8 mouse cellular contexts compared by ENCODE assay signal in the genomic region with DNA sequence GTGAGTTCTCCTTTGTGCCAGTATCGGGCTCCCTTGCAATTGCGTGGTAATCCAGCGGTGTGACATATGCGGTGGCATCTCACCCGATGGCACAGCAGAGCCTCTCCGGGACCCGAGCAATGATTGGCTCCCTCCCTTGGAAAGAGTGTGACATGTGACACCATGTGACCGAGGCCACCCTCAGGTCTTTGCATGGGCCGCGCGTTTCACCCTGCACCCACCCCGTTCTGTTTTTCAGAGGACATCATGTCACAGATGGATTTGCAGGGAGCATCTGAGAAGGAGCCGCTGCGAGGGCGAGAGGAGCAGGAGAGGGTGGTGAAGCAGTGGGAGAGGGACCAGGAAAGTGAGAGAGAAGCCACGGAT. TPM values are rescaled to one million over a fixed set of nuclear protein-coding genes. Genes with fewer than 3 reads are reported as not detected.
A peak's percentile ranks its signal among the peaks of the same experiment; 100 is the strongest.
DNase-seq lines count a peak whose midpoint lies in the region; ATAC-seq and TF ChIP-seq lines count a peak whose summit lies in the region.

No protein-coding gene starts in this region.

- H3K4me1 ChIP-seq in bone marrow macrophage, adult 2 months (ENCODE audit: control insufficient read depth, insufficient read depth, low read length) = peaks cover 6% of the 10 kb centered on the region
- peaks cover 10% of the 10 kb centered on the region for H3K4me1 ChIP-seq in forebrain, embryonic 11.5 days (replicated peaks; ENCODE audit: control insufficient read depth, insufficient read depth, low read length)
- peaks cover 25% of the 10 kb centered on the region for H3K4me1 ChIP-seq in hindbrain, embryonic 15.5 days (replicated peaks)
- H3K4me1 ChIP-seq in stomach, embryonic 15.5 days = peaks cover 25% of the 10 kb centered on the region

- H3K4me3 ChIP-seq in bone marrow macrophage, adult 2 months (ENCODE audit: insufficient read depth, low read length) = peak overlapping the region; percentile 13; the same call in 1 of the 2 replicates
- no peak overlapping the region; the same call in 1 of the 2 replicates for H3K4me3 ChIP-seq in forebrain, embryonic 11.5 days (ENCODE audit: low read depth, low read length)
- peak overlapping the region; percentile 26 for H3K4me3 ChIP-seq in hindbrain, embryonic 15.5 days
- H3K4me3 ChIP-seq in stomach, embryonic 15.5 days (replicated peaks) = 0 out of 2 replicates have a peak overlapping the region, but pooled peaks have one; percentile 6

- ATAC-seq in forebrain, embryonic 11.5 days (replicated peaks; ENCODE audit: low FRiP score) = no peak
- no peak for ATAC-seq in hindbrain, embryonic 15.5 days (ENCODE audit: low FRiP score, low read depth)
- ATAC-seq in stomach, embryonic 15.5 days (ENCODE audit: insufficient read depth, low FRiP score, low read depth) = no peak

- H3K27ac ChIP-seq in bone marrow macrophage, adult 2 months (ENCODE audit: insufficient read depth, low read depth, low read length) = no peak overlapping the region
- H3K27ac ChIP-seq in forebrain, embryonic 11.5 days (ENCODE audit: low read depth, low read length) = no peak overlapping the region
- no peak overlapping the region for H3K27ac ChIP-seq in hindbrain, embryonic 15.5 days (replicated peaks)
- no peak overlapping the region for H3K27ac ChIP-seq in stomach, embryonic 15.5 days

- H3K36me3 ChIP-seq in forebrain, embryonic 11.5 days (ENCODE audit: control insufficient read depth, insufficient read depth, low read length) = no peaks in the 10 kb centered on the region
- no peaks in the 10 kb centered on the region for H3K36me3 ChIP-seq in hindbrain, embryonic 15.5 days
- no peaks in the 10 kb centered on the region for H3K36me3 ChIP-seq in stomach, embryonic 15.5 days

- WGBS in forebrain, embryonic 11.5 days = 11% methylated on average over 16 of the region's 16 CpGs
- 6% methylated on average over 16 of the region's 16 CpGs for WGBS in hindbrain, embryonic 15.5 days
- WGBS in stomach, embryonic 15.5 days = 11% methylated on average over 16 of the region's 16 CpGs

- no peaks in the 10 kb centered on the region for H3K9me3 ChIP-seq in forebrain, embryonic 11.5 days (ENCODE audit: control insufficient read depth, low read length)
- no peaks in the 10 kb centered on the region for H3K9me3 ChIP-seq in hindbrain, embryonic 15.5 days
- no peaks in the 10 kb centered on the region for H3K9me3 ChIP-seq in stomach, embryonic 15.5 days

- peak overlapping the region; percentile 10; the same call in 1 of the 2 replicates for H3K9ac ChIP-seq in forebrain, embryonic 11.5 days (ENCODE audit: low read length)
- 0 out of 2 replicates have a peak overlapping the region, but pooled peaks have one; percentile 30 for H3K9ac ChIP-seq in hindbrain, embryonic 15.5 days
- H3K9ac ChIP-seq in stomach, embryonic 15.5 days = no peak overlapping the region

- peaks cover 2% of the 10 kb centered on the region for H3K27me3 ChIP-seq in forebrain, embryonic 11.5 days (ENCODE audit: control insufficient read depth, insufficient read depth, low read length)
- H3K27me3 ChIP-seq in hindbrain, embryonic 15.5 days = peaks cover 6% of the 10 kb centered on the region; the same call in 1 of the 2 replicates
- H3K27me3 ChIP-seq in stomach, embryonic 15.5 days (replicated peaks) = peaks cover 8% of the 10 kb centered on the region; the same call in 1 of the 2 replicates

- TF ChIP-seq POLR2A in bone marrow macrophage, adult 2 months (IDR thresholded peaks at IDR 0.05; ENCODE audit: borderline replicate concordance, low read depth, low read length) = no peak

- peak overlapping the region; percentile 48 for H3K4me2 ChIP-seq in forebrain, embryonic 11.5 days (ENCODE audit: low read depth, low read length, severe bottlenecking)
- peak overlapping the region; percentile 54 for H3K4me2 ChIP-seq in hindbrain, embryonic 15.5 days
- peak overlapping the region; percentile 46 for H3K4me2 ChIP-seq in stomach, embryonic 15.5 days

- TF ChIP-seq CTCF in bone marrow macrophage, adult 2 months (IDR thresholded peaks at IDR 0.05; ENCODE audit: low read depth, low read length) = no peak

- intact Hi-C loops in heart, postnatal 25 days (cut with DNase I) = loop anchor here (1.0 to 5.0 kb wide), 4 partner anchors 51 to 191 kb away; a partner anchor contains a TSS

- DNase-seq in heart, adult 18-20 months = peak; percentile 41 to 42
- DNase-seq in heart, postnatal 25 days (ENCODE audit: low spot score) = no peak
- no peak for DNase-seq in forebrain, embryonic 11.5 days (ENCODE audit: low spot score)
- peak; percentile 12 for DNase-seq in lung, postnatal 14 days
- no peak for DNase-seq in urinary bladder, adult 2 months (ENCODE audit: low spot score)

RNA-seq across cellular contexts. Expression of a gene that starts 3.5 kb away (rescaled TPM):
- 1 to 10 TPM; 6.1 to 7.7 TPM for total RNA-seq in heart, adult 18-20 months (2021)
- 1 to 10 TPM; 5.4 to 7.3 TPM for total RNA-seq in heart, postnatal 25 days (2021)
- 40.3 and 41.2 TPM in 2 replicates for polyA plus RNA-seq in bone marrow macrophage, adult 2 months (2012; ENCODE audit: insufficient read depth, insufficient read length, missing spikeins)
- 18.3 and 20.3 TPM in 2 replicates for polyA plus RNA-seq in forebrain, embryonic 11.5 days (2014; fragmentation: Nextera tagmentation; extraction: Ambion mirVana)
- polyA plus RNA-seq in hindbrain, embryonic 15.5 days (2015; fragmentation: Nextera tagmentation; extraction: Ambion mirVana) = 60.1 and 61.3 TPM in 2 replicates
- polyA plus RNA-seq in stomach, embryonic 15.5 days (2015; fragmentation: Nextera tagmentation; extraction: Ambion mirVana) = 35.3 and 42.7 TPM in 2 replicates
- polyA plus RNA-seq in urinary bladder, adult 2 months (2012; rRNA removed) = 34.9 and 36.0 TPM in 2 replicates

RNA-seq across cellular contexts. Expression of a gene that starts 25.8 kb away (rescaled TPM):
- total RNA-seq in heart, adult 18-20 months (2021) = under 1 TPM; 0.17 to 0.46 TPM
- under 1 TPM; 0.20 to 0.31 TPM for total RNA-seq in heart, postnatal 25 days (2021)
- 0.19 and 0.34 TPM in 2 replicates for polyA plus RNA-seq in bone marrow macrophage, adult 2 months (2012; ENCODE audit: insufficient read depth, insufficient read length, missing spikeins)
- 1.3 and 1.9 TPM in 2 replicates for polyA plus RNA-seq in forebrain, embryonic 11.5 days (2014; fragmentation: Nextera tagmentation; extraction: Ambion mirVana)
- polyA plus RNA-seq in hindbrain, embryonic 15.5 days (2015; fragmentation: Nextera tagmentation; extraction: Ambion mirVana) = 2.6 and 2.7 TPM in 2 replicates
- polyA plus RNA-seq in stomach, embryonic 15.5 days (2015; fragmentation: Nextera tagmentation; extraction: Ambion mirVana) = 0.24 and 0.37 TPM in 2 replicates
- polyA plus RNA-seq in urinary bladder, adult 2 months (2012; rRNA removed) = 0.26 and 0.60 TPM in 2 replicates

RNA-seq across cellular contexts. Expression of a gene that starts 43.4 kb away (rescaled TPM):
- 10 to 100 TPM; 35.6 to 80.9 TPM for total RNA-seq in heart, adult 18-20 months (2021)
- 10 to 100 TPM; 31.6 to 41.6 TPM for total RNA-seq in heart, postnatal 25 days (2021)
- polyA plus RNA-seq in bone marrow macrophage, adult 2 months (2012; ENCODE audit: insufficient read depth, insufficient read length, missing spikeins) = 51.4 and 62.3 TPM in 2 replicates
- 294 TPM in 2 replicates for polyA plus RNA-seq in forebrain, embryonic 11.5 days (2014; fragmentation: Nextera tagmentation; extraction: Ambion mirVana)
- polyA plus RNA-seq in hindbrain, embryonic 15.5 days (2015; fragmentation: Nextera tagmentation; extraction: Ambion mirVana) = 228 and 230 TPM in 2 replicates
- 153 and 180 TPM in 2 replicates for polyA plus RNA-seq in stomach, embryonic 15.5 days (2015; fragmentation: Nextera tagmentation; extraction: Ambion mirVana)
- 83.9 and 93.7 TPM in 2 replicates for polyA plus RNA-seq in urinary bladder, adult 2 months (2012; rRNA removed)

RNA-seq across cellular contexts. Expression of a gene that starts 47.9 kb away (rescaled TPM):
- total RNA-seq in heart, adult 18-20 months (2021) = 10 to 100 TPM; 48.6 to 50.6 TPM
- 10 to 100 TPM; 57.3 to 58.0 TPM for total RNA-seq in heart, postnatal 25 days (2021)
- 46.6 and 52.5 TPM in 2 replicates for polyA plus RNA-seq in bone marrow macrophage, adult 2 months (2012; ENCODE audit: insufficient read depth, insufficient read length, missing spikeins)
- polyA plus RNA-seq in forebrain, embryonic 11.5 days (2014; fragmentation: Nextera tagmentation; extraction: Ambion mirVana) = 94.5 and 107 TPM in 2 replicates
- polyA plus RNA-seq in hindbrain, embryonic 15.5 days (2015; fragmentation: Nextera tagmentation; extraction: Ambion mirVana) = 96.2 and 104 TPM in 2 replicates
- 57.3 and 57.6 TPM in 2 replicates for polyA plus RNA-seq in stomach, embryonic 15.5 days (2015; fragmentation: Nextera tagmentation; extraction: Ambion mirVana)
- 54.8 and 55.4 TPM in 2 replicates for polyA plus RNA-seq in urinary bladder, adult 2 months (2012; rRNA removed)

RNA-seq across cellular contexts. Expression of a gene that starts 48.8 kb away (rescaled TPM):
- total RNA-seq in heart, adult 18-20 months (2021) = 100 to 1,000 TPM; 126 to 128 TPM
- total RNA-seq in heart, postnatal 25 days (2021) = 100 to 1,000 TPM; 121 to 124 TPM
- polyA plus RNA-seq in bone marrow macrophage, adult 2 months (2012; ENCODE audit: insufficient read depth, insufficient read length, missing spikeins) = 324 and 349 TPM in 2 replicates
- 95.9 and 105 TPM in 2 replicates for polyA plus RNA-seq in forebrain, embryonic 11.5 days (2014; fragmentation: Nextera tagmentation; extraction: Ambion mirVana)
- polyA plus RNA-seq in hindbrain, embryonic 15.5 days (2015; fragmentation: Nextera tagmentation; extraction: Ambion mirVana) = 278 and 296 TPM in 2 replicates
- polyA plus RNA-seq in stomach, embryonic 15.5 days (2015; fragmentation: Nextera tagmentation; extraction: Ambion mirVana) = 213 and 214 TPM in 2 replicates
- polyA plus RNA-seq in urinary bladder, adult 2 months (2012; rRNA removed) = 118 and 123 TPM in 2 replicates

Comparison
In these comparisons a context has a peak if more than half of its experiments do, and no peak if none do; other contexts are left out.
1. DNase-seq: peak in heart, adult 18-20 months (2 of 2) and lung, postnatal 14 days (single experiment); none in heart, postnatal 25 days (single experiment), forebrain, embryonic 11.5 days (single experiment) and urinary bladder, adult 2 months (single experiment).
2. Peak in every context shown above with its lines, with median percentiles within 50 percentile points of each other: H3K4me2 ChIP-seq.